Mouse (Mus musculus): Measurements from ENCODE around the gene Sirt6. TPM values are rescaled to one million over a fixed set of nuclear protein-coding genes. Genes with fewer than 3 reads are reported as not detected.
"Not testable (repeated sequence)": the region's sequence is repeated elsewhere in the genome, so short reads cannot be mapped to it uniquely, and the experiment has no call there.

Gene Sirt6
- polyA plus RNA-seq (2017; shearing (Covaris generic)): 10 to 100 TPM; 23.1 TPM

- ATAC-seq: peak; percentile 94
Measured at GRCm38 (mm10) chr10:81626994-81627835, at the start of gene Sirt6. Gene Sirt6 (minus strand): TSS chr10:81627797.

- no peak for ATAC-seq
Measured at GRCm38 (mm10) chr10:81656174-81656573, 28.6 kb upstream of the Sirt6 start.

DNA sequence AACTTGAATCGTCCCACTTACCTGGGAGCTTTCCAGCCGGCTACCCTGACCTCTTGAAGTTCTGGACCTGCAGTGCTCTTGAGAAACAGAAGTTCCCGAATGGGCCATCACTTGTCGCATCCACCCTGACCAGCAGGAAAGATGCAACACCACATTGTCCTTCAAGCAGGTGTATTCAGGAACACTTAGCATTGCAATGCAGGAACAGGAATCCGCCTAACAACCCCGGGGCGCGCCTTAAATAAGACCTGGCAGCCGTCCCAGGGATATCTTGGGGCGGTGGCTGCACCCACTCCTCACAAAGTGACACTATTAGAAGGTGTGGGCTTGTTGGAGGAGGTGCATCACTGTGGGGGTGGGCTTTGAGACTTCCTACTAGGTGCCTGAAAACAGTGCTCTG is 27.6 kb upstream of the Sirt6 start:
- ATAC-seq: no peak

DNA sequence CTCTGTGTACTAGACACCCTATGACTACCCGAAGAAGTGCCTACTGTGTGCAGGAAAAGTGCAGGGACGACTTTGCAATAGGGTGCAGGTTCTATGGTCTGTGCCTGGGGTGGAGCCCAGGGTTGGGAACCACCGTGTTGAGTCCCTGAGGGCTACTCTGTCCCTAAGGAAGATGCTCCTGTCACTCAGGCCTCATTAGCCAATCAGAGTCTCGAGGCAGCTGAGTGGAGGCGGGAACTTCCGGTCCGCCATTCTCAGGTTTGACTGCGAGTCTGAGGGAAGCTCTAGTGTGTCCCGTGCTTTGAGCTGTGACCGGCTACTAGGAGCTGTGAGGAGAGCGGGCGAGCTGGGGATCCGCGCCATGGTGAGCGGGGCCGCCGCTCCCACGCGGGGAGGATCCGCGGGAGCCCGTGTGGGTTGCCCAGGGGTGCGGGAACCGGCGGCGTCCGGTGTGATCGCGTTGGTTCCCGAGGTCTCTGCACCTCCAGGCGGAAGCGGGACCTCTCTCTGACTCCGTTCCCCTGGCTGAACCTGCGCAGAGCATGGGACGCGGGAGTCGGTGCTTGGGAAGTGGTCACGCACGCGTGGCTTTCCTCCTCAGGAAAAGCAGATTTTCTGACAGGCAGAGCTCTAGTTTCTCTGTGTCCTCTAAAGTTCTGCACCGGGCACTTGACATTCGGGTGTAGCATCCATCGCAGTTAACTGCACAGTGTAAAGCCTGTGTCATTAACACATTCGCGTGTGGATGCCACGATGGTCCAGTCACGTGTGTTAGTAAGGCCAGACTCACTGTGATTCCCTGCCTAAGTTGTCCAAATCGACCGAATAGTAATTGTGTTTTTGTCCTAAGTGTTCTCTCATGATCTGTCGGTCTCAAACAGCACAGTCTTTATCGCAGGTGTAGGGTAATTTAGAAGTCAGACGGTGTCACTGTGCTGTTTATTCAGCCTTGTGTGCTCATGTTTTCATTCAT is 21.5 kb upstream of the Sirt6 start, which contains the start of gene Gm10778:
TSS of gene Gm10778 (plus strand) at position 257 of the 973 bp plus-strand sequence.
- peak; percentile 94 for ATAC-seq

- ATAC-seq: no peak
Measured at GRCm38 (mm10) chr10:81646015-81646555, 18.5 kb upstream of the Sirt6 start.

DNA sequence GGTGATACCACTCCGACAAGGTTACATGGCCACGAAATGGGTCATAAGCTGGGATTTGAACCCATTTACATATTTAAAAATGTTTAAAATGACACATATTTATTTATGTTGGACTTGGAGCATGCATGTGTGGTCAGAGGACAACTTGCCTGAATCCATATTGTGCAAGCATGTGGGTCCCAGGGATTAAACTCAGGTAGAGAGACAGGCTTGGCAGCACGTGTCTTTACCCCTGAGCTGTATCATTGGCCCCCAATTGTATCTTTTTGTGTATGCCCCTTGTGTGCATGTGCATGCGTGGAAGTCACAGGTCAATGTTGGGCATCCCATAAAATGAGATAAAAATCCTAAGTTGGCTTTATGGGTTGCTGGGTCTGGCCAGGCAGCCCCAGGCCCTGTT is 17.8 kb upstream of the Sirt6 start:
- ATAC-seq: no peak

DNA sequence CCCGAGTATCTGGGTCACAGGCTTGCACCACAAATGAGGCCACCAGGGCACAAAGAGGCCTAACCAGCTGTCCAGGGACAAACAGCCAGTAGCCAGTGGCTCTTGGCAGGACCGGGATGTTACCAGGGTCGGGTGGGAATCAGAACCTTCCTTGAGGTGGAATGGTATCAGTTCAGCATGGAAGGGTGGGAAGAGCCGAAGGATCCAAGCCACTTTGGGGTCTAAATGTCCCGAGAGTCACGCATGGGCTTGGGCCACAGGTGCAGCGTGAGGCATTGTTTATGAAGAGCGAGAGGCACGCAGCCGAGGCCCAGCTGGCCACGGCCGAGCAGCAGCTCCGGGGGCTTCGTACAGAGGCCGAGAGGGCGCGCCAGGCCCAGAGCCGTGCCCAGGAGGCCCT is 17.1 kb upstream of the Sirt6 start:
- ATAC-seq: no peak

- ATAC-seq: no peak
Measured at GRCm38 (mm10) chr10:81644162-81644561, 16.6 kb upstream of the Sirt6 start.

- peak; percentile 87 for ATAC-seq
Measured at GRCm38 (mm10) chr10:81643449-81644055, 16.0 kb upstream of the Sirt6 start.

GRCm38 (mm10) chr10:81642648-81643448 is 15.3 kb upstream of the Sirt6 start:
- no peak for ATAC-seq

- ATAC-seq: no peak
Measured at GRCm38 (mm10) chr10:81641978-81642647, 14.5 kb upstream of the Sirt6 start.

DNA sequence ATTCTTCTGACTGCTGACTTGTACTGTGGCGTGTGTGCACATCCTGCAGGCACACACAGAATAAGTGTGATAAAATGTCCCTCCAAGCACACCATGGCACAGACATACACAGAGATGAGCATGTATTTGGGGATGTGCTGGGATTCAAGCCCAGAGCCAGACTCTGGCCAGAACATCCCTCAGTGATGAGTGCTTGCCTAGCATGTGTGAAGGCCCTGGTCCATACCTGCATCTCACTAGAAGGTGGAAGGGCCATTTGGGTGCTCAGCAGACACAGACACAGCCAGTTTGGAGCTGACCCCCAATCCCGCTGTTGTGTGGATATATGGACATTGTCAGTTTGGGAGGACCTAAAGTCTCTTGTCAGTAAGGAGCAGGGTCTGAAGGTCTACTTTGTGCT is 14.0 kb upstream of the Sirt6 start:
- no peak for ATAC-seq

DNA sequence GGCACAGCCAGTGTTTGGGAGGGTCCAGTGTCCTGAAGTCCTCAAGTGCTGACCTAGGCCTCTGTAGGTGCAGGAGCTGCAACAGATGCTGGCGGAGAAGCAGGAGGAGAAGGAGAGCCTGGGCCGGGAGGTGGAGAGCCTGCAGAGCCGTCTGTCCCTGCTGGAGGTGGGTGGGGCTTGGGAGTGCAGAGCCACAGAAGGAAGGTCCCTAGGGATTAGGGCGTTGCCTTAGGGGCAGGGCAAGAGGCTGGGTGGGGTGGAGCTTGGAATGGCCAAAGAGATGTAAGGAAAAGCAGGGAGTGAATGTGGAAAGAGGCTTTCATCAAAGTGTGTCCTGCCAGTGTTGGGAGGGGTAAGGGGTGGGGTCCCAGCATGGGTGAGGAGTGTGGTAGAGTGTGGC is 13.2 kb upstream of the Sirt6 start:
- ATAC-seq: not testable (repeated sequence)

DNA sequence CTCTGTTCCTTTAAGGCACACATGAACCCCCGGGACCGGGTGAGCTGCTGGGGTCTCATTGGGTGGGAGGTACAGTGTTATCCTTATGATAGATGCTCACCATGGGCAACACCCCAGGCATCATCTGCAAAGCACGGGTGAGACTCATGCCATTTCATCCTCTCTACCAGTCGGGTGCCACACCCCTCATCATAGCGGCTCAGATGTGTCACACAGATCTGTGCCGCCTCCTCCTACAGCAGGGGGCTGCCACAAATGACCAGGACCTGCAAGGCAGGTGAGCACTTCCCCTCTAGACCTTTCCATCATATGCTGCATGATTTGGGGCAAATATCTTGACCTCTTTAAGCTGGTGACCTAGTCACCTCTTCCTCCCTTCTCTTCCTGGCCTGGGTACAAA is 10.5 kb upstream of the Sirt6 start:
- no peak for ATAC-seq

GRCm38 (mm10) chr10:81636338-81636737 is 8.7 kb upstream of the Sirt6 start:
- ATAC-seq: no peak

DNA sequence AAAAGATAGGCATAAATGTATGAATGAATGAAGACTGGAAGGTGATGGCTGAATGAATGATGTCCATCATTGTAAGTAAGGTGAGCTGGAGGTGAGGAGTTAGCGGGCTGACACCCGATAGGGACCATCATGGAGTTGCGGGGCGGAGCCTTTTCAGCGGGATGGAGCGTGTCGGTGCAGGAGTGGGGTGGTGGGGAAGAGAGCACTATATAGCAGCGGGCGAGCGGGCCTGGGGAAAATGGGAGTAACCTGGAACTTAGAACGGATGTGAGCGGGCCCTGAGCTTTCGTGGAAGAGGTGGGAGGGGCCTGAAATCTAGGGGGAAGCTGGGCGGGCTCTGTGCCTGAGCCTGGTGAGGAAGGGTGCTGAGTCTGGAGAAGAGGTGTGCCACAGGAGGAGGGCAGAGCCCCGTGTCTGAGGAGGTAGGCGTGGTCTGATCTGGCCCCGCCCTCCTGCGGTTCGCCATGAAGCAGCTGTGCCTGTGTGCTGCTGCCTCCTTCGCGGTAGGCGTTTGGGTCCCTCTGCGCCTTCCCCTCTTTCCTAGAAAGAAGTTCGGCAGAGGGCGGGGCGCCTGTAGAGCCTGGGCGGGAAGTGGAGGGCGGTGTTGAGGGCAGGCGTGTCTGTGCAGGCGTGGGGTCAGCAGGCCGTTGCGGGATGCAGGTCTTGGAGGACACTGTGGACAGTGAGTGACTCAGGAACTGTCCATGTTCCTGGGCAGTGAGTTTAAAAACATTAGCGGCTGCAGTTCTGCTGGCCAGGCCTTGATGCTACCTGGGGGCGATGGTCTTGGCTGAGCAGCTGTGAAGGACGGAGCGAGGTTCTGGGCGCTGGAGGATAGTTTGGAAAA is 5.9 kb upstream of the Sirt6 start:
- ATAC-seq: peak; percentile 93

GRCm38 (mm10) chr10:81628390-81628789 is 793 bp upstream of the Sirt6 start, which contains the start of gene Ankrd24:
Gene Ankrd24 (plus strand): TSS chr10:81628540.
- ATAC-seq: no peak

GRCm38 (mm10) chr10:81627836-81628220 is 231 bp upstream of the Sirt6 start:
- peak; percentile 48 for ATAC-seq

- no peak for ATAC-seq
Measured at GRCm38 (mm10) chr10:81626101-81626993, 1.2 kb downstream of the Sirt6 start.
